Mouse (Mus musculus) liver, embryonic 14.5 days (tissue): Measurements from ENCODE around the gene Ambra1.

Experiments
- CTCF ChIP-seq: IDR thresholded peaks from 2 replicates; pipeline ENCODE4 v1.5.1; 2016; ENCODE audit warnings: antibody characterized with exemption, low read depth, control low read depth
- EP300 ChIP-seq: IDR thresholded peaks from 2 replicates; pipeline ENCODE4 v1.6.1; 2016; ENCODE audit warnings: antibody characterized with exemption, low read depth

DNA sequence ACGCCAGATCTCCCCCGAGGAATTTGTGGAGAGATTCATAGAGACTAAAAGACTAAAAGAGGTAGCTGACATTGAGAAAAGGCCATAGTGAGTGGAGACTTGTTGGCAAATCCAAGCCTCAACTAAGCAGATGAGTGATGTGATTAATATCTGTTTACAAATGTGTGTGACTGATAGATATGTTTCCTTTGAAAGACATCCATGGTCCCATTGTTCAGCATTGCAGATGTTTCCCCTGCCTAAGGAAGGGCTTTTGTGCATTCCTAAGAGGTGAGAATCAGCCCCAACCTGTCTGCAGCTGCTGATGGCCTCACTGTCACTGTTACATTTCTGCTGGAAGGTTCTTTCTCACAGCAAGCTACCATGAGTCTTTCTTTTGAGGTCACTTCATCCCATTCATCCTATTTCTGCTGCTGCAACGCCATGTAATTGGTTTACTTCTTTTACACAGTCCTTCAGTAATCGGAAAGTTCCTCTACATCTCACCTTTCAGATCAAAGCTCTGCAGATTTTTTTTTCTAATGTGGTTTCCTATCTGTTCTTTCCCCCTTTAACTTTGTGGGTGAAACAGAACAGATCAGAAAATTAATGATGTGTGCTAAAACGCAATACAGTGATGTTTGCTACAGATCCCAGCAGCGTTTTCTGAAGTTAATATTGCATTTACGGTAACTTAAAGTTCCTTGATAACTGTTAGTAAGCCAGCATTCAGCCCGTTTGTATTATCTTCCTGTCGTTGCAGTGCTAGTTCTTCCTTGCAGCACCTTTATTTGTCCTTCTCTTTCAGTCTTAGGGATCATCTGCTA is 146.3 kb downstream of the Ambra1 start:
- TF ChIP-seq CTCF (no peak), EP300 (no peak)
